Mouse (Mus musculus) limb, embryonic 14.5 days (tissue): ENCODE data around the gene Mrps27. TPM values are rescaled to one million over a fixed set of nuclear protein-coding genes. Genes with fewer than 3 reads are reported as not detected.
A peak's percentile ranks its signal among the peaks of the same experiment; 100 is the strongest.

ENCODE experiments used
- ATAC-seq: fragments of 200-750 bp; cut with Nextera tagmentation; 2 replicates; pipeline ENCODE4 v1.8.0; 2017; ENCODE audit warnings: low read depth, moderate number of reproducible peaks, moderate TSS enrichment; ENCODE audit not compliant: low FRiP score
- DNase-seq: peaks from one replicate; pipeline ENCODE4 v3.0.0-alpha.2; 2015; ENCODE audit warnings: low spot score
- H3K27ac ChIP-seq: fragments of 300-500 bp; sonication (generic); replicated peaks from 2 replicates; pipeline ENCODE4 v1.5.1; 2014; ENCODE audit warnings: low read depth, mild to moderate bottlenecking, low read length, moderate library complexity, mixed read lengths
- H3K27me3 ChIP-seq: fragments of 300-500 bp; sonication (generic); 2 replicates; pipeline ENCODE4 v1.6.1; 2014; ENCODE audit warnings: low read length, mixed read lengths; ENCODE audit not compliant: control insufficient read depth, insufficient read depth
- H3K36me3 ChIP-seq: fragments of 300-500 bp; sonication (generic); 2 replicates; pipeline ENCODE4 v1.6.1; 2014; ENCODE audit warnings: mild to moderate bottlenecking, low read length, moderate library complexity, mixed read lengths; ENCODE audit not compliant: control insufficient read depth, insufficient read depth
- H3K4me1 ChIP-seq: fragments of 300-500 bp; sonication (generic); 2 replicates; pipeline ENCODE4 v1.6.1; 2014; ENCODE audit warnings: antibody characterized with exemption, low read length, mixed read lengths; ENCODE audit not compliant: control insufficient read depth, insufficient read depth
- H3K4me2 ChIP-seq: fragments of 300-500 bp; sonication (generic); replicated peaks from 2 replicates; pipeline ENCODE4 v1.6.1; 2014; ENCODE audit warnings: low read depth, mild to moderate bottlenecking, low read length, moderate library complexity; ENCODE audit not compliant: severe bottlenecking
- H3K4me3 ChIP-seq: fragments of 300-500 bp; sonication (generic); replicated peaks from 2 replicates; pipeline ENCODE4 v1.5.1; 2014; ENCODE audit warnings: low read length
- H3K9ac ChIP-seq: fragments of 300-500 bp; sonication (generic); 2 replicates; pipeline ENCODE4 v1.6.1; 2014; ENCODE audit warnings: mild to moderate bottlenecking, low read depth, low read length, moderate library complexity; ENCODE audit not compliant: severe bottlenecking
- H3K9me3 ChIP-seq: fragments of 300-500 bp; sonication (generic); 2 replicates; pipeline ENCODE4 v1.6.1; 2016; ENCODE audit warnings: low read length; ENCODE audit not compliant: control insufficient read depth
- POLR2A ChIP-seq: fragments of 200-500 bp; IDR thresholded peaks from 2 replicates; pipeline ENCODE4 v1.8.0; 2012; ENCODE audit warnings: inconsistent platforms, mild to moderate bottlenecking, moderate library complexity, borderline replicate concordance; ENCODE audit not compliant: insufficient read depth, insufficient read length; ENCODE audit errors: extremely low read depth
- WGBS: fragments of 180-500 bp; shearing (Covaris S2); extraction: QIAGEN DNeasy Blood & Tissue Kit; methylation state at CpG from one replicate; pipeline ENCODE4 v1.1.7; 2014; 5-methylcytosine and 5-hydroxymethylcytosine counted together
- polyA plus RNA-seq, 2 experiments: library from polyadenylated mRNA; depleted of rRNA in 1 of 2; stranded (reverse) in 1 of 2; unstranded in 1 of 2; fragments of >200 nt; fragmentation: Nextera tagmentation in 1 of 2; extraction: Ambion mirVana in 1 of 2; gene quantifications; 2 replicates each; pipeline versions ENCODE4 v1.2.1 to v1.2.3; 2012 to 2014

Mrps27 gene
- polyA plus RNA-seq, 2 experiments = 36.6 to 54.1 TPM

- no peak for ATAC-seq
- H3K4me3 ChIP-seq = no peak overlapping the region
- no peak overlapping the region for H3K27ac ChIP-seq
These were observed 24.5 kb downstream of the Mrps27 start for GRCm38 (mm10) chr13:99369103-99369502.

GRCm38 (mm10) chr13:99371285-99371684 lies 26.7 kb downstream of the Mrps27 start:
- TF ChIP-seq POLR2A = no peak
- no peak for ATAC-seq

More at GRCm38 (mm10) chr13:99369103-99369502, 24.5 kb downstream of the Mrps27 start:
- Histone ChIP-seq H3K27me3 (no peaks in the 10 kb centered on the region), H3K9me3 (no peaks in the 10 kb centered on the region), H3K4me2 (no peak overlapping the region), H3K4me1 (peaks cover 5% of the 10 kb centered on the region; the same call in 1 of the 2 replicates), H3K9ac (no peak overlapping the region), H3K36me3 (peaks cover 33% of the 10 kb centered on the region)
- 81% methylated on average over 12 of the region's 12 CpGs for WGBS
- no peak for DNase-seq
- no peak for TF ChIP-seq POLR2A

GRCm38 (mm10) chr13:99373684-99374083 lies 29.1 kb downstream of the Mrps27 start:
- ATAC-seq = peak; percentile 64
- Histone ChIP-seq H3K4me3 (no peak overlapping the region), H3K9ac (no peak overlapping the region)

More at GRCm38 (mm10) chr13:99371285-99371684, 26.7 kb downstream of the Mrps27 start:
- Histone ChIP-seq H3K27ac (no peak overlapping the region), H3K4me3 (no peak overlapping the region), H3K4me1 (peaks cover 7% of the 10 kb centered on the region; the same call in 1 of the 2 replicates), H3K36me3 (peaks cover 16% of the 10 kb centered on the region; the same call in 1 of the 2 replicates), H3K27me3 (no peaks in the 10 kb centered on the region), H3K9me3 (no peaks in the 10 kb centered on the region), H3K4me2 (no peak overlapping the region), H3K9ac (no peak overlapping the region)
- no peak for DNase-seq
- 92% methylated on average over 5 of the region's 5 CpGs for WGBS

GRCm38 (mm10) chr13:99374191-99374590 lies 29.6 kb downstream of the Mrps27 start:
- WGBS = 45% methylated on average over 4 of the region's 4 CpGs
- Histone ChIP-seq H3K36me3 (0 out of 2 replicates have a peak, but pooled peaks cover 4% of the 10 kb centered on the region), H3K4me3 (no peak overlapping the region), H3K9me3 (no peaks in the 10 kb centered on the region), H3K27me3 (no peaks in the 10 kb centered on the region), H3K4me1 (peaks cover 7% of the 10 kb centered on the region; the same call in 1 of the 2 replicates), H3K27ac (peak overlapping the region; percentile 39; the same call in 1 of the 2 replicates), H3K9ac (no peak overlapping the region), H3K4me2 (no peak overlapping the region)
- ATAC-seq = peak; percentile 72; the same call in 1 of the 2 replicates
- TF ChIP-seq POLR2A = no peak
- peak; percentile 60 for DNase-seq

More at GRCm38 (mm10) chr13:99373684-99374083, 29.1 kb downstream of the Mrps27 start:
- Histone ChIP-seq H3K36me3 (0 out of 2 replicates have a peak, but pooled peaks cover 4% of the 10 kb centered on the region), H3K27me3 (no peaks in the 10 kb centered on the region), H3K27ac (peak overlapping the region; percentile 39; the same call in 1 of the 2 replicates), H3K4me2 (no peak overlapping the region), H3K9me3 (no peaks in the 10 kb centered on the region), H3K4me1 (peaks cover 7% of the 10 kb centered on the region; the same call in 1 of the 2 replicates)
- TF ChIP-seq POLR2A = no peak
- DNase-seq = no peak
- 62% methylated on average over 7 of the region's 7 CpGs for WGBS

- H3K4me1 ChIP-seq = peaks cover 7% of the 10 kb centered on the region; the same call in 1 of the 2 replicates
- no peak overlapping the region for H3K4me3 ChIP-seq
- ATAC-seq (peak; percentile 59; the same call in 1 of the 2 replicates), DNase-seq (peak; percentile 92)
- WGBS = 36% methylated on average over 6 of the region's 6 CpGs
- H3K9me3 ChIP-seq = no peaks in the 10 kb centered on the region
- H3K9ac ChIP-seq = no peak overlapping the region
- no peak overlapping the region for H3K27ac ChIP-seq
- TF ChIP-seq POLR2A = no peak
- peaks cover 4% of the 10 kb centered on the region; the same call in 1 of the 2 replicates for H3K36me3 ChIP-seq
- H3K27me3 ChIP-seq = no peaks in the 10 kb centered on the region
- no peak overlapping the region for H3K4me2 ChIP-seq
These were observed 31.0 kb downstream of the Mrps27 start for GRCm38 (mm10) chr13:99375550-99375949.
